Mouse (Mus musculus): Measurements from ENCODE around the gene Npsr1. TPM values are rescaled to one million over a fixed set of nuclear protein-coding genes. Genes with fewer than 3 reads are reported as not detected.

Gene Npsr1
- polyA plus RNA-seq, 1 experiment from 2014 or later = 0.36 TPM

GRCm38 (mm10) chr9:24198254-24198653 is 100.5 kb downstream of the Npsr1 start:
- 73% methylated on average over 1 of the region's 1 CpGs for WGBS
- H3K4me2 ChIP-seq (replicated peaks; ENCODE audit: low read depth, low read length) = no peak overlapping the region

DNA sequence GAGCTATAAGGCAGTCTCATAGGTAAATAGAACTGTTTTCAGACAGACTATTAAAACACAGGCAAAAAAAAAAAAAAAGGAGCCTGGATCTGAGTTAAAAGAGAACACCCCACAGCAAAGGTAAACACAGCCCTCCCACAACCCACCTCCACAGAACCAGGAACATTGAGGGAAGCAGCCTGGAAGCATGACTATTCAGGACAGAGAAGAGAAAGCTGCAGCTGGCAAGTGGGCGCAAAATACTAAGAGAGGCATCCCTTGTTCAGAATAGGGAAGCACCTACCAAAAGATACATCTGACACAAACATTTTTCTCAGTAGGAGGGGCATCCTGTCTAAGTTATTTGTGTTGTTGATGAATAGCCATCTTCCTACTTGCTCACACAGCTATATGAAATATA is 113.8 kb downstream of the Npsr1 start:
- no peak for ATAC-seq (ENCODE audit: low FRiP score, low TSS enrichment)
- no peak overlapping the region for H3K27ac ChIP-seq (ENCODE audit: low read length)
- 91% methylated on average over 1 of the region's 1 CpGs for WGBS
- no peak overlapping the region for H3K4me3 ChIP-seq (ENCODE audit: low read length)
- H3K36me3 ChIP-seq (ENCODE audit: insufficient read depth, low read length) = no peaks in the 10 kb centered on the region
- H3K4me2 ChIP-seq (replicated peaks; ENCODE audit: low read depth, low read length) = no peak overlapping the region
- H3K9ac ChIP-seq (replicated peaks; ENCODE audit: low read length) = no peak overlapping the region
- H3K9me3 ChIP-seq (ENCODE audit: low read length) = no peaks in the 10 kb centered on the region
- H3K4me1 ChIP-seq (ENCODE audit: insufficient read depth, low read length) = no peaks in the 10 kb centered on the region
- no peaks in the 10 kb centered on the region for H3K27me3 ChIP-seq (ENCODE audit: insufficient read depth, low read length)

More at GRCm38 (mm10) chr9:24198254-24198653, 100.5 kb downstream of the Npsr1 start:
- Histone ChIP-seq H3K27me3 (ENCODE audit: insufficient read depth, low read length) (no peaks in the 10 kb centered on the region), H3K4me3 (ENCODE audit: low read length) (no peak overlapping the region), H3K9ac (replicated peaks; ENCODE audit: low read length) (no peak overlapping the region), H3K9me3 (ENCODE audit: low read length) (no peaks in the 10 kb centered on the region), H3K4me1 (ENCODE audit: insufficient read depth, low read length) (no peaks in the 10 kb centered on the region), H3K36me3 (ENCODE audit: insufficient read depth, low read length) (no peaks in the 10 kb centered on the region), H3K27ac (ENCODE audit: low read length) (no peak overlapping the region)
- ATAC-seq (ENCODE audit: low FRiP score, low TSS enrichment) = no peak

GRCm38 (mm10) chr9:24217721-24218120 is 119.9 kb downstream of the Npsr1 start:
- Histone ChIP-seq H3K9ac (replicated peaks; ENCODE audit: low read length) (no peak overlapping the region), H3K27ac (ENCODE audit: low read length) (no peak overlapping the region), H3K9me3 (ENCODE audit: low read length) (no peaks in the 10 kb centered on the region), H3K27me3 (ENCODE audit: insufficient read depth, low read length) (no peaks in the 10 kb centered on the region), H3K36me3 (ENCODE audit: insufficient read depth, low read length) (no peaks in the 10 kb centered on the region), H3K4me2 (replicated peaks; ENCODE audit: low read depth, low read length) (no peak overlapping the region), H3K4me3 (ENCODE audit: low read length) (no peak overlapping the region), H3K4me1 (ENCODE audit: insufficient read depth, low read length) (0 out of 2 replicates have a peak, but pooled peaks cover 2% of the 10 kb centered on the region)
- no peak for ATAC-seq (ENCODE audit: low FRiP score, low TSS enrichment)
- WGBS = 73% methylated on average over 1 of the region's 1 CpGs

DNA sequence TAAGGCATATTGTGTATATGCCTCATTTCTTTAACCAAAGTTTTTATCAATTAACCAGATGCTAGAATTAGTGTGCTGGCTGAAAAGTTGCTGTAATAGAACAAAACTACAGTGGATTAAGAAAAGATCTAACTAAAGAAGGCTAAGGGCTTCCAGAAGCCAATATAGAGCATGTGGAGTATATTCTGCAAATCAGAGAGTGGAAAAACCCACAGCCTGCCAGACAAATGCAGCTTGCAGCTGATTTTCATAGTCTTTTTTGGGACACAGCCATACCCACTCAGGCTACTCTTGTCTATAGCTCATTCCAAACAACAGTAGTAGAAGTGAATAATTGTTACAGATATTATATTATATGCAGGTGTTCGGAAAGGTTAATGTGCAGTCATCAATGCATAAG is 138.7 kb downstream of the Npsr1 start:
- Histone ChIP-seq H3K9me3 (ENCODE audit: low read length) (no peaks in the 10 kb centered on the region), H3K27ac (ENCODE audit: low read length) (no peak overlapping the region), H3K4me2 (replicated peaks; ENCODE audit: low read depth, low read length) (no peak overlapping the region), H3K27me3 (ENCODE audit: insufficient read depth, low read length) (no peaks in the 10 kb centered on the region), H3K9ac (replicated peaks; ENCODE audit: low read length) (no peak overlapping the region), H3K4me3 (ENCODE audit: low read length) (no peak overlapping the region), H3K4me1 (ENCODE audit: insufficient read depth, low read length) (no peaks in the 10 kb centered on the region), H3K36me3 (ENCODE audit: insufficient read depth, low read length) (no peaks in the 10 kb centered on the region)
- no peak for ATAC-seq (ENCODE audit: low FRiP score, low TSS enrichment)
- WGBS = 81% methylated on average over 1 of the region's 1 CpGs

- no peak overlapping the region for H3K9ac ChIP-seq (replicated peaks; ENCODE audit: low read length)
- H3K4me2 ChIP-seq (replicated peaks; ENCODE audit: low read depth, low read length) = no peak overlapping the region
- no peaks in the 10 kb centered on the region for H3K27me3 ChIP-seq (ENCODE audit: insufficient read depth, low read length)
- no peaks in the 10 kb centered on the region for H3K9me3 ChIP-seq (ENCODE audit: low read length)
- no peak overlapping the region for H3K4me3 ChIP-seq (ENCODE audit: low read length)
- no peak for ATAC-seq (ENCODE audit: low FRiP score, low TSS enrichment)
- H3K27ac ChIP-seq (ENCODE audit: low read length) = no peak overlapping the region
- no peaks in the 10 kb centered on the region for H3K4me1 ChIP-seq (ENCODE audit: insufficient read depth, low read length)
- H3K36me3 ChIP-seq (ENCODE audit: insufficient read depth, low read length) = no peaks in the 10 kb centered on the region
Measured at GRCm38 (mm10) chr9:24247557-24247956, 149.8 kb downstream of the Npsr1 start.

DNA sequence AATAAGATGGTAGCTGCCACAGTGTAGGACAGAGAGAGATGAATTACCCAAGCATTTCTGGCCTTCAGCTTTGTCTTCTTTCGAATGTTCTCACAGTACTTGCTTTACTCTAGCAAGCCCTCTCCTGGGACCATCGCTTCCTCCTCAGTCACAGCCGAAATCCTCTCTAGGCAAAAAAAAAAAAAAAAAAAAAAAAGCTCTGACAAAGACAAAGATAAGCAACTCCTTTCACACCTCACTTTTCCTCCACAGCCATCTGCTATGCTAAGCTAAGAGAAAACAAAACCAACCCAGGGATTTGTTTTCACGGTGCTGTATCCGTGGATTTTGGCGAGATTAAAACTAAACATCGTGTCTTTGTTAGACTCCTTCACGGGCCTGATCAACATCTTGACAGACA is 156.4 kb downstream of the Npsr1 start:
- H3K4me1 ChIP-seq (ENCODE audit: insufficient read depth, low read length) = no peaks in the 10 kb centered on the region
- 56% methylated on average over 8 of the region's 8 CpGs for WGBS
- H3K27me3 ChIP-seq (ENCODE audit: insufficient read depth, low read length) = no peaks in the 10 kb centered on the region
- H3K9ac ChIP-seq (replicated peaks; ENCODE audit: low read length) = no peak overlapping the region
- H3K36me3 ChIP-seq (ENCODE audit: insufficient read depth, low read length) = no peaks in the 10 kb centered on the region
- H3K4me3 ChIP-seq (ENCODE audit: low read length) = no peak overlapping the region
- no peak overlapping the region for H3K4me2 ChIP-seq (replicated peaks; ENCODE audit: low read depth, low read length)
- no peaks in the 10 kb centered on the region for H3K9me3 ChIP-seq (ENCODE audit: low read length)
- no peak for ATAC-seq (ENCODE audit: low FRiP score, low TSS enrichment)
- no peak overlapping the region for H3K27ac ChIP-seq (ENCODE audit: low read length)

DNA sequence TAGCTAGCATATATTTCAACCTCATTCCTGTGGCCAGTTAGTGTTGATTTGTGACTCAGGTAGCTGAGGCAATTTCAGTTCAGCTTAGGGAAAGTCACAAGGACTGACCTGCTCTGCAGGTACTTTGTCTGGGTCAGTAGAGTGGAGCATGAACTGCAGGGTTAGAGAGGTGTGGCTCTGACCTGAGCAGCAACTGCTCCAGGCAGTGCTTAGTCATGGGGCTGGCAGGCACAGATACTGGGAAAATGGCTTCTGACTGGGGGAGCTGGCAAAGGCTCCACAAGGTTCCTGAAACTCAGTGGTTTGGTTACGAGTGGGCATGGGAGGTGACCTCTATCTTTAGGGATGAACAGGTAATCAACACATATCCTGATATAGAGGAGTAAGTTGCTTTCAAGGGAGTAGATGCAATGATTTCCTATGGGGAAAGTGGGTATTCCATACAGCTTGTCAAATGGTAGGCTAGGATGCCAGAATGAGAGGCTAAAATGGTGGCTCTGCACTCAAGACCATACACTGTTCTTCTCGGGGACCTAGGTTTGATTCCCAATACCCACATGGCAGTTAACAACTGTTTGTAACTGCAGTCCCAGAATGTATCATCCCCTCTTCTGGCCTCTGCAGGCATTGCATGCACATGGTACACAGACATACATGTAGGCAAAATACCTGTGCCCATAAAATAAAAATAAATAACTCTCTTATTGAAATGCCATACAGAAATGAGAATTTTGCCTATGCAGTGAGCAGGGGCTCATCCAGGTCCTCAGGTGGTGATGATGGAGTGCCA is 182.9 kb downstream of the Npsr1 start:
- 0 out of 2 replicates have a peak, but pooled peaks have one; percentile 42 for ATAC-seq (ENCODE audit: low FRiP score, low TSS enrichment)
- 89% methylated on average over 2 of the region's 2 CpGs for WGBS
- Histone ChIP-seq H3K4me3 (ENCODE audit: low read length) (no peak overlapping the region), H3K4me1 (ENCODE audit: insufficient read depth, low read length) (no peaks in the 10 kb centered on the region), H3K9me3 (ENCODE audit: low read length) (no peaks in the 10 kb centered on the region), H3K27me3 (ENCODE audit: insufficient read depth, low read length) (no peaks in the 10 kb centered on the region), H3K27ac (ENCODE audit: low read length) (no peak overlapping the region), H3K9ac (replicated peaks; ENCODE audit: low read length) (no peak overlapping the region), H3K36me3 (ENCODE audit: insufficient read depth, low read length) (no peaks in the 10 kb centered on the region), H3K4me2 (replicated peaks; ENCODE audit: low read depth, low read length) (no peak overlapping the region)

DNA sequence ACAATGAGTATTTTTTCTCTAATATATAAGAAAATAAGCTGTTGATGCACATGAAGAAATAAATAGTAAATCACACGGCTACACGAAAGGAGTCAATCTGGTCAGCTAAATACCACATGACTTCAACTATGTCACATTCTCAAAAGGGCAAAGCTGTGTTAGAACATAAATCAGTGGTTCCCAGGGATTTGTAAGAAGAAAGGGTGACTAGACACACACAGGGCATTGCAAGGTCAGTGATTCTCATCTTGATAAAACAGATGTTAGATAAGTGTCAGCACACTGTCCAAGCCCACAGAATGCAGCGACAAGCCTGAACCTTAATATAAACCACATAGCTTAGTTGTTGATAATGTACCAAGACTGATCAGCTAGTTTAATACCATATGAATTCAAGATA is 184.8 kb downstream of the Npsr1 start:
- H3K9me3 ChIP-seq (ENCODE audit: low read length) = no peaks in the 10 kb centered on the region
- WGBS = 68% methylated on average over 3 of the region's 3 CpGs
- no peaks in the 10 kb centered on the region for H3K36me3 ChIP-seq (ENCODE audit: insufficient read depth, low read length)

GRCm38 (mm10) chr9:24283071-24283470 is 185.3 kb downstream of the Npsr1 start:
- no peaks in the 10 kb centered on the region for H3K9me3 ChIP-seq (ENCODE audit: low read length)
- H3K27ac ChIP-seq (ENCODE audit: low read length) = no peak overlapping the region
- no peaks in the 10 kb centered on the region for H3K4me1 ChIP-seq (ENCODE audit: insufficient read depth, low read length)
- ATAC-seq (ENCODE audit: low FRiP score, low TSS enrichment) = no peak
- H3K9ac ChIP-seq (replicated peaks; ENCODE audit: low read length) = no peak overlapping the region
- no peak overlapping the region for H3K4me3 ChIP-seq (ENCODE audit: low read length)
- no peaks in the 10 kb centered on the region for H3K36me3 ChIP-seq (ENCODE audit: insufficient read depth, low read length)
- 81% methylated on average over 2 of the region's 2 CpGs for WGBS
- no peak overlapping the region for H3K4me2 ChIP-seq (replicated peaks; ENCODE audit: low read depth, low read length)
- no peaks in the 10 kb centered on the region for H3K27me3 ChIP-seq (ENCODE audit: insufficient read depth, low read length)

More for the DNA sequence above, 184.8 kb downstream of the Npsr1 start:
- no peaks in the 10 kb centered on the region for H3K27me3 ChIP-seq (ENCODE audit: insufficient read depth, low read length)
- no peak overlapping the region for H3K4me3 ChIP-seq (ENCODE audit: low read length)
- H3K27ac ChIP-seq (ENCODE audit: low read length) = no peak overlapping the region
- no peaks in the 10 kb centered on the region for H3K4me1 ChIP-seq (ENCODE audit: insufficient read depth, low read length)
- H3K4me2 ChIP-seq (replicated peaks; ENCODE audit: low read depth, low read length) = no peak overlapping the region
- ATAC-seq (ENCODE audit: low FRiP score, low TSS enrichment) = no peak
- H3K9ac ChIP-seq (replicated peaks; ENCODE audit: low read length) = no peak overlapping the region

- Histone ChIP-seq H3K27ac (ENCODE audit: low read length) (no peak overlapping the region), H3K9me3 (ENCODE audit: low read length) (no peaks in the 10 kb centered on the region), H3K4me1 (ENCODE audit: insufficient read depth, low read length) (no peaks in the 10 kb centered on the region), H3K4me2 (replicated peaks; ENCODE audit: low read depth, low read length) (no peak overlapping the region), H3K9ac (replicated peaks; ENCODE audit: low read length) (no peak overlapping the region), H3K4me3 (ENCODE audit: low read length) (no peak overlapping the region), H3K36me3 (ENCODE audit: insufficient read depth, low read length) (no peaks in the 10 kb centered on the region), H3K27me3 (ENCODE audit: insufficient read depth, low read length) (no peaks in the 10 kb centered on the region)
- ATAC-seq (ENCODE audit: low FRiP score, low TSS enrichment) = no peak
Measured at GRCm38 (mm10) chr9:24283536-24283935, 185.7 kb downstream of the Npsr1 start.

All from kidney, embryonic 16.5 days (tissue).